Mouse (Mus musculus): ENCODE measurements at regions not wholly inside any gene's neighbourhood (a gene's known extent, or its start where the extent isn't known, plus 50 kb on each side); places are given as distances from the start of the nearest gene placed in this dataset.
A peak's percentile ranks its signal among the peaks of the same experiment; 100 is the strongest.

DNA sequence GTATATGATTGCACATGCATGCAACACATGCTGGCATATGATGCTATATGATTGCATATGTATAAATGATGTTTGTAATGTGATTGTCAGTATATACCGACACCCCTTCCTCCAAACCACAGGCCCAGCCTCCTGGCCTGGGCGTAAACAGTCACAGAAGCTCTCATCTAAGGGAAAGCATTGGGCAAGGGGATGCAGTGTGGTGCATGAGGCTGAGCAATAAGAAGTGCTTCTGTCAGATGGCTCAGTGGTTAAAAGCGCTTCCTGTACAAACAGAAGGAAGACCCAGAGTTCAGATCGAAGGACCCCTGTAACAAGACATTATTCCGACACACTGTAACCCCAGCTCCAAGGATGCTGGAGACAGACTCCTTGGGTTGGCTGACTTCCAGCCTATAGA lies 175.0 kb upstream of the Prok2 start:
- no peak for DNase-seq (ENCODE audit: low spot score in 2 of 2)

DNA sequence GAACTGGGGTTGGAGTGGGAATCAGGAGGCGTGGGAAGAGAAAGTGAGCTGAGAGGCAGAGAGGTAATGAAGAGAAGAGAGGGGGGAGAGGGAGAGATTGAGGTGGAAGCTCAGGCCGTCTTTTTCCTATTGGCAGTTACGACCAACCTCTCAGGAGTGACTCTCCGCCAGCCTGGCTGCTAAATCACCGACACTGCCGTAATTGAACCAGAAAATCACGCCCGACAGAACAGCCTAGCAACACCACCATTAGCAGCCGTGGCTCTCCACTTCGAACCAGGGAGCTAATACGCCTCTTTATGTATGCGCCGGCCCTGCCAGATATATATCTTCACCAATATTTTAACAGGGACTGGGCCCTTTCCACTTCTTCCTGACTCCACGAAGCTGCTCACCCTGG lies 173.5 kb upstream of the Prok2 start:
- DNase-seq (ENCODE audit: low spot score in 2 of 2): no peak

DNA sequence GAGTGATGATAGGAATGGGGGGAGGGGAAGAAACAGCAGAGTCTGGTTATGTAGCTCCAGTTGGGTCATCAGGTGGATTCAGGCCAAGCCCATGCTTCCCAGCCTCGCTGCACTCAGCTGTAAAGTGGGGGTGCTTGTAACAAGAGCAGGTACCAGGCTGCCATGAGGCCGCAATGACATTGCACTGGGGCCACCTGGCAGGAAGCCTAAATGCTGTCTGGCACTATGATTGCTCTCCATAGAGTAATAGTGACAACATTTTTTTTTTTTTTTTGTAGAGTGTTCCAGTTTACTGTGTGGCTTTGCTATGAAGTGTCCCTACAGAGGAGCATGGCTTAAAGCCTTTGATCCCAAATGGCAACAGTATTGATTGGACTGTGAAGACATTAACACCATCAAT lies 171.9 kb upstream of the Prok2 start:
- no peak for DNase-seq (ENCODE audit: low spot score in 2 of 2)

DNA sequence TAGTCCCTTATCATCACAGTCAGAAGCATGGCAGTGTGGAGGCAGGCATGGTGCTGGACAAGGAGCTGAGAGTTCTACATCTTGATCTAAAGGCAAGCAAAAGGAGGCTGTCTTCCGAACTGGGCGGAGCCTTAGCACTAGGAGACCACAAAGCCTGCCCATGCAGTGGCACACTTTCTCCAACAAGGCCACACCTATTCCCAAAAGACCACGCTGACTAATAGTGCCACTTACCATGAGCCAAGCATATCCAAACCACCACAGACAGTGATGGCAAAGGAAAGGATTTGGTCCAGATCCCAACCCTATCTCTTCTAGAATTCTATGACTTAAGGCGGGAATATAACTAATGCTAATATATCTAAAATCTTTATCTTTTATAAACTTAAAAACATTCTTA lies 169.4 kb upstream of the Prok2 start:
- no peak for DNase-seq (ENCODE audit: low spot score in 2 of 2)

DNA sequence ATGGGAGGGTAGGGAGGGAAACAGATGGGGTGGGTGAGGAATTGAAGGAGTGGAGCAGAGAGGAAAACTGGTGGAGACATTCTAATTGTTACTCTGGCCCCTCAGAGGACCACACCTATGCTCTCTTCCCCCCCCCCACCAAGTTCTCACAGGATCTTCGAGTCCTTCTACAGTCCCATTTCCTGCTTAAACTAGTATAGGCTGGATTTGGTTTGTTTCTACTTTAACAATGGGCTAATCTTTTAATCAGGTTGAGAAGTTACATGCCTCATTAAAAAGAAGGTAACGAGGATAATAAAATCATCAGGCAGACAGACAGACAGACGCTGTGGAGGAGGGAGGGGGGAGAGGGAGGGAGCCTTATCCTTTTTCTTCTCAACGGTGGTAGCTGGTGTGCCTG lies 167.7 kb upstream of the Prok2 start:
- no peak for DNase-seq (ENCODE audit: low spot score in 2 of 2)

DNA sequence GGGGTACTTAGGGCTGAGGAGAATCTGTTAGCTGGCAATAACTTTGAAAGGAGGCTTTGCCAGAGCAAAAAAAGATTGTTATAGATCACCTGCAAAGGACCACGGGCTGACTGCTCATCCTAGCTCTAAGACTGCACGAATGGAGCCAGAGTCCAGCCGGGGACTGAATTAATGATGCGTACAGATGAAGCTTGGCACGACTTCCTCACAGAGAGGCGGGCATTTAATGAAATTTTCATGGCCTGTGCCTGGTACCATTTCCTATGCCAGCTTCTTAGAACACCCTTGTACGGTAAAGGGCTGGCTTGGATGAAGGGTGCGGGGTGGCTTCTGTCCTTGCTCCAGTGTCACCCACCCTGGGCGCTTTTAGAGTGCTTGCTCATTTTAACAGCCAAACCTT lies 166.0 kb upstream of the Prok2 start:
- no peak for DNase-seq (ENCODE audit: low spot score in 2 of 2)

DNA sequence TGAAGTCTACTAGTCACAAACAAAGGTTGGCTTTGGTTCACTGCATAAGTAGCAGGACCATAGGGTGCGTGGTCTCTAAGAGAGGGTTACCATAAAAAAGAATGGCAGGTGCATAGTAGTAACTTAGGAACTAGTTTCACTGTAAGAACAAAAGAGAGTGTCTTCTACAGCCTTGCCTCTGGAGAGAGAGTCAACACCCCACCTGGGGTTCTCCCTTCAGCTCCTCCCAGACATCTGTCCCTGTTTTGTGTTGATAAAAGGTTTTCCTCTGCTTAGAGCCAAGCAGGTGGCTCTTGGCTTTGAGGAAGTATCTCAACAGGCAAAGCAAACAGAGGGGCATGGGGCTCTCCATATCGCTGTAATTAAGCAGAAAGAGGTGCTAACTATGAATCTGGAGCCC lies 165.6 kb upstream of the Prok2 start:
- DNase-seq (ENCODE audit: low spot score in 2 of 2): no peak

DNA sequence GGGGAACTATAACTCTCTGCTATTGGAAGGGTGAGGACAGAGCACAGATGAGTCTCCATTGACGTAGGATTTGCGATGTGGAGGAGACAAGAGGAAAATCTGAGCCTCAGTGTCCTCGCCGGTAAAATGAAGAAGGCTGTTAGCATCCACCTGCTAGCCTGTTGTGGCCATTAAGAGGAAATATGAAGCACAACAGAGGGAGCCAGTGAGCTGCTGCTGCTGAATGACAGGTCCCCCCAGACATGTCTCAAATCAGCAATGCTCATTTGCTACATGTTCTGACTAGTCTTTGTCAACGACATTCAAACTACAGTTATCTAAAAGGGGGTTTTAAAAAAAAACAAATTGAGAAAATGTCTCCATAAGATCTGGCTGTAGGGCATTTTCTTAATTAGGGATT lies 164.6 kb upstream of the Prok2 start:
- DNase-seq (ENCODE audit: low spot score in 2 of 2): no peak

DNA sequence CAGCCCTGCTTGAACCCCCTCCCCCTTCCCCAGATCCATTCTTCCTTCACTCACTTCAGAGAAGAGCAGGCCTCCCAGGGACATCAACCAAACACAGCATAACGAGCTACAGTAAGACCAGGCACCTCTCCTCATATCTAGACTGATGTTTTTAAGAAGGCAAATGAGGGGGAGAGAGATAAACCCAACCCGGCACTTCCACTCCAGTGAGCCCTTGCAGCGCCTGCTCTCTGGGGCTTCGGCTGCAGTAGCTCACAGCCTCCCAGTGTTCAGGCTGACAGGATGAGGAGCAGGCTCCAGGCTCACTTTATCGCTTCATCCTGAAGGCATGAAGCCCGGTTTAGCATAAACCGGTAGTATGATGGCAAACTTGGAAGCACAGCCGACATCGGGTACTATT lies 162.9 kb upstream of the Prok2 start:
- DNase-seq (ENCODE audit: low spot score in 2 of 2): no peak

DNA sequence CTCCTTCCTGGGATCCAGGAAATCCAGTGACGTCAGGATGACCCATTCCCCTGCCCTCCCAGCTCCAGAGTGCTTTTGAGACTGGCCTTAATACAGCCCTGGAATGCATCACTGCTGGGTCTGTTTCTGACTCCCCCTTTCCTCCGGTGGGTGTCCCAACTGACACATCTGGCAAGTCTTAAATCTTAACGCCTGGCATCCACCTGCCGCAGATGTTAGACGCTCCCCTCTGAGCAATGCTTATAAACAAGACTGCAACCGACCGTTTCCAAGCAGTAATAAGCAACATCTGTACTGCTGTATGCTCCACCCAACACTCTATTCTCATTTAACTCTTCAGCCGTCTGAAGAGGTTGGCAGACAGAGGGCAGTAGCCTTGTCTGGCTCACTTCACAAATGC lies 161.7 kb upstream of the Prok2 start:
- DNase-seq (ENCODE audit: low spot score in 2 of 2): no peak

DNA sequence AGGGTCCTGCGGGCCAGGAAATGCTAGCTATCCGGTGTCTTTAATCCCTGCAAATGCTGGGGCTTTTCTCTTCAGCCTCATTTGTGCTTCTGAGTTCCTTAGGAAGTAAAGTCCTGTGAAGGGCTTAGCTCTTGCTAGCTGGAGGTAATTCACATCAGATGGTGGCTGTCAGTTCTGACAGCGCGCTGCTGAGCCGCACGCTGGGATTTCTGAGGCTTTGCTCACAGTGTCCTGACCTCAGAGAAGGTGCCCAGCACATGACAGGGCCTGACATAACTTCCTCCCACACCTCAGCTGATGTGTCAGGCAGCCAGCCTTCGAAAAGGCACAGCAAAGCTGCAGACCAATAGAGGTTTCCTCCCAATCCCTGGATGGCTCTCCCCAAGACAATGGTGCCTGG lies 158.6 kb upstream of the Prok2 start:
- DNase-seq (ENCODE audit: low spot score in 2 of 2): no peak

DNA sequence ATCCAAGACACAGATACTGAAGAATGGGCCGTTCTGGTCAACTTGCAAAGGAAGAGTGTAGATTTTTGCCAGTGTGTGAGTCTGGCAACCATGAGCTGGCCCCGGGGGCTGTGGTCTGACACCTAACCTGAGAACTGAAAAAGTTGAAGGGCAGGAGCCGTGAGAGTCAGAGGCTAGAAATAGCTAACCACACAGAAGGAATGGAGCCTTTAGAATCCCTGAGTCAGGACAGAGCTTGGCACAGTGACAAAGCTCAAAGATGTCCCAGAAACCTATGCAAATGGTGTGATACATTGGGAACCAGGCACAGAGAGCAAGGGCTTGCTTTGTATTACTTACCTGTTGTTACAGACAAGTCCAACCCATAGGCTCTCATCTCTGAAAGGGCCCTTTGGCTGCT lies 157.9 kb upstream of the Prok2 start:
- no peak for DNase-seq (ENCODE audit: low spot score in 2 of 2)

DNA sequence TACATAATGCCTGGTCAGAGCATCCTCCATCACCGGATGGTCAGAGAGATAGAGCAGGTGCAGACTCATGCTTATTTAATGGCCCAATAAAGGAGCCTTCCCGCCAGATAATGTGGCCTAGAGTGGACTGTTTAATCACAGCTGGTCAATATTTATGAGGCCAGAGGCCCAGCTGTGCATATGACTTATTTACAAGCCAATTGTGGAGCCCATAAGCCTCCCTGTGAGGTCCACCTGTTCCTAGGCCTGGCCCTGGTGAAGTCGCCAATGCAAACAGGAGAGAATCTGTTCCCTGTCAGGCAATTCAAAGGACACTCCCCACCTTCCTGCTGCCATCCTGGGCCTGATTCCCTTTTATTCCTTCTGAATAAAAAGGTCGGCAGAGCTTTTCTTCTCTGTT lies 155.4 kb upstream of the Prok2 start:
- DNase-seq (ENCODE audit: low spot score in 2 of 2): no peak

DNA sequence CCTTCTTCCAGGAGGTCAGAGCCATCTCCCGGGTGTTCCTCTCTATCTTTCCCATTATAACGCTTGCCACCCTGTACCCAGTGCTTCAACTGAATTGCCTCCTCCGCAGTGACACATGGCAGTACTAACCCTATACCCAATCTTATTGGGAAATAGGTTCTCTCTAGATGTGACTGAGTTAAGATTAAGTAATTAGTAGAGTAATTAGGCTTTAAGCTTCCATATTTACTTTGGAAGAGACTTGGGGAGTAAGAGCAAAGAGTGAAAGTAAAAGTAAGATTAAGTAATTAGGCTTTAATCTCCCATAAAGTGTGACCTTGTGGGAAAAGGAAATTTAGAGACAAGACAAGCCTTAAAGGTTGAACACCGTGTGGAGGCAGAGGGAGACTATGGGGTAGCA lies 148.7 kb upstream of the Prok2 start:
- DNase-seq (ENCODE audit: low spot score in 2 of 2): no peak

DNA sequence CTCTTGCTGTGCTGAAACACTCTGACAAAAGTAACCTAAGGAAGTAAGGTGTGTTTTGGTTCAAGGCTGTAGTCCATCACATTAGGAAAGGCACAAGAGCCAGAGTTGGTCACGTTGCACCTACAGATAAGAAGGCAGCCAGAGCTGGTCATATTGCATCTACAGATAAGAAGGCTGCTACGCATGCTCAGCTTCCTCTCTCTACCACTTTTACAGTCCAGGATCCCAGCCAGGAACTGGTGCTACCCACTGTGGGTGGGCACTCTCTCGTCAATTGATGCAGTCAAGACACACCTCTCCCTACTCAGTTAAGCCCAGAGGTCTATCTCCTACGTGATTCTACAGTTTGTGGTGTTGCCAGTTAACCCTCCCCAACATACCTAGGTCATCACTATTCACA lies 147.8 kb upstream of the Prok2 start:
- DNase-seq (ENCODE audit: low spot score in 2 of 2): no peak

DNA sequence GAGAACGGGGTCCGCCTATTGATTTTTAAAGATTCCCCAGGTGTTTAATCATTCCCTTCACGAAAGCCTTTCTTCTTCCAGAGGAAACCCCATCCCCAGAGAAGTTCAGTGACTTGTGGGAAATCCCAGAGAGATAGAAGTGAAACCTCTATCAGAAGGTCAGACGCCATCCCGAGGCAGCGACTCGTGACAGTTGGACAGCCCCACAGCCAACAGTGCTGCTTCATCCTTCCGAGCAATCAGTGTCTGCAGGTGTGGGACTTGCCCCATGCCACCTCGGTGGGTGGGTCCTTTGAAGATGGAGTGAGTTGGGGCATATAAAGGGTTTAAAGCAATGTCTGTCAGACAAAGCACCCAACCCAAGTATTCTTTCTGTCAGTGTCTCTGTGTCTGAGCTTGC lies 139.9 kb upstream of the Prok2 start:
- no peak for DNase-seq (ENCODE audit: low spot score in 2 of 2)

DNA sequence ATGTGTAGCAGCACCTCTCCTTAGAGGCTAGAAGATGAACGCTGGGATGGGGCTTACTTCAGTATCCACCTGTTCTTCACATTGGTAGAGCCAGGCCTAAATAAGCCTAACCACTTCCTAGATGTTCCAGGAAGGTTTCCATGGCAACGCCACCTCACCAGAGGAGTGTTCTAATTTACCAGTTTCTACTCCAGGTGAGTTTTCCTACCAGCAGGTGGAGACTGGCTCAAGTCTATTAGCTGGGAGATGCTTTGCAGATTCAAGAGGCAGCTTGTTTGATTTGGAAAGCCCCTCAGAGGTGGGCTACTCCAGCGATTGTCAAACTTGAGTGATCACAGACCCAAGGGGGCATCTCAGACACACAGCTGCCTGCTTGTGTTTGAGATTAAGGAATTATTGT lies 138.8 kb upstream of the Prok2 start:
- peak; percentile 26 to 46 for DNase-seq (ENCODE audit: low spot score in 2 of 2)

DNA sequence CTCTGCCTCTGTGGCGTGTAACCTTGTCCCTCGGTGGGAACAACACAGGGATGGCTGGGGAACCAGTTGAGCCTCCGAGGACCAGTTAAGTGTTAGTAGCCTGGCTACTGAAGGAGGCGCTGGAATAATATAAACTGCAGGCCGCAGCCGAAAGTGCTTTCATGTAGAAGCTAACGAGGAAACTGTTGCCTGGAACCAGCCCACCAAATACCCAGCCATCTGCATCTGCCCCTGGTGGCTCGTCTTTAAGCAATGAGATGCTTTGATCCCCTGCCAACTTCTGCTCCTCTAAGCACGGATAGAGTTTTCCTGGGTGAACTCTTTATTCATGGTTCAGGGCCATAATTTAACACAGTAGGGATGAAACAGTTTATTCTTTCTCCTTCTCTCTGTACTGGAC lies 137.2 kb upstream of the Prok2 start:
- DNase-seq (ENCODE audit: low spot score in 2 of 2): no peak

DNA sequence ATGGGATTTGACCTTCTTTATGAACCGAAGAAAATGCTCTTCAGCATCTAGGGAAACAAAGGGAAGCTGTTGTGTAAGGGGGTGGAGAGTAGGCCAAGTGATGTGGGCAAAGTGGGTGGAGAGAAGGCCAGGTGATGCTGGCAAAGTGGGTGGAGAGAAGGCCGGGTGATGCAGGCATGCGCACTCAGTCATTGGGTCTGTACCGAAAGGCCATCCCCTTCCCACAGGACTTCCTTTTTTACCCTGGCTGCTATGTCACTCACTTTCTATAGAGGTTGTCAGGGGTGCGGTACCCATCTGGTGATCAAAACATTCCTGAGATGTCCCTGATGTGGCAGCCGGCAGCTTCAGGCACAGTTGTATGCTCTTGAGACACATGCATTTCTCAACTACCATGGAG lies 131.2 kb upstream of the Prok2 start:
- DNase-seq (ENCODE audit: low spot score in 2 of 2): no peak

DNA sequence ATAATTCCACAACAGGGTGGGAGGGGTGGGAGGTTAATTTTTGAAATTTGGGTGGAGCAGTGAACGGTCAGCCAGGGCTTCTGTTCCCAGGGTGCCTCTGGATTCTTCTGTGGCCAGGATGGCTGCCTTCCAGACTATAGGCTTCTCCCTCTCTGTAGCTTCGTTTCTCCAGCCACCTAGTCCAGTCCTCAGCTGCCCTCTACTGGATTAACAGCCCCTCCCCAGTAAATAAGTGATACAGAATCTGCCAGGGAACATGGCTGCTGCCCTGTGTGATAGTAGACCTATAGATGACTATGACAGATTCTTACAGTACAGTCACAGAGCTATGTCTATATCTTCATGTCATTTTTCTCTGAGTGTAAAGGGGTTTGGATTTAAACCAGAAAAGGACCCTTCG lies 127.5 kb upstream of the Prok2 start:
- DNase-seq (ENCODE audit: low spot score in 2 of 2): no peak

DNA sequence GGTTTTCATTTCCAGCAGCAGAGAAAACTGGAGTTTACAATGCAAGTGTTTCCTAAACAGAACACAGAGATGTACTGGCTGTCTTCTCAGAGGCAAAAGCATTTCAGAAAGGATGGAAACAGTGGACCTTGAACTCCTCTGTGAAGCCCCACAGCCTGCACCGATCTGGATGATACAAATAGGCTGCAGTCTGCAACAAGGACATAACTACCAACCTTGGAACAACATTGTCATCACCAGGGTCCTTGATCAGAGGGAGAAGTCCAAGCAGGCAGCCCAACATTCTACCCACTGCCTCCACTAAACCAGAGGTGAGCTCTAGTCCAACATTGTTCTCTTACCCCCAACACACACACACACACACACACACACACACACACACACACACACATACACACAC lies 124.5 kb upstream of the Prok2 start:
- DNase-seq (ENCODE audit: low spot score in 2 of 2): no peak

DNA sequence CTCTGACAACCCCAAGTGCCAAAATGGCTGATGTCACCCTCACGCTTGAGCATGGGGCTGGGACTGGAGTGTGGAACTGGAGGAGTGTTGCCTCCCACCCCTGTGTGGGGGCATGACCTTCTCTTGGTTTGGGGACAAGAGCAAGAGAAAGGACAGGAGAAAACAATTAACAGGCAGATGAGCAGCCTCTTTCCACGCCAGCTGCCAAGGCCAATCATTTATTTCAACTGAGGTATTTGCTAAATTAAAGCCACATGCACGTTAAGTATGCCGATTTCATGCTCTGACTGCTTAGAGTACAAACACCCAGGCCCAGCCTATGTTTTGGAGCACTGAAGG lies 119.3 kb upstream of the Prok2 start:
- no peak for DNase-seq (ENCODE audit: low spot score in 2 of 2)

DNA sequence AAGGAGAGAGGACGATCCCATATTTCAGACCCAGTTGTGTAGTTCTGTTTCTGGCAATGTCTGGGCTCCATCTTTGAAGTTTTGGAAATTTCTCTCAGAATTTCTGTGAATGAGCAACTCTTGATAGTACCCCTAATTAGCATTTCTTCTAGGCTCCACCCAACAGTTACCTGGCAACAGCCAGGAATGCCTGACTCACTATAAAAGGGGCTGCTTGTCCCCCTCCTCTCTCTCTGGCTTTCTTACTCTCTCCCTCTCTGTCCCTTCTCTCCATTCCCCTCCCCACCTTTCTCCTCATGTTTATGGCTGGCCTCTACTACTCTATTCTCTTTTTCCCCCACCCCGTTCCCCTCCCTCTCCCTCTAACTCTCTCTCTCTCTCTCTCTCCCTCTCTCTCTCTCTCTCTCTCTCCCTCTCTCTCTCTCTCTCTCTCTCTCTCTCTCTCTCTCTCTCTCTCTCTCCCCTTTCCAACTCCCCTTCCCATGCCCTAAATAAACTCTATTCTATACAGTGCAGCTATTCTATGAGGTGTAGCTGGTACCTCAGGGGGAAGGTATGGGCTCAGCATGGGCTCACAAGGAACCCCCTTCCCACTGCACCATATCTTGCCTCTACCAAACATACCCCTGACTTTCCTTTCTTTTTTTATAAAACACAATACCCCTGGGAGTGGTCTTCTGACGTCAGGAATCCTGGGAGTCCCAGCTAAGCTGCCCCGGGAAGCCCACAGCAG lies 118.7 kb upstream of the Prok2 start:
- no peak for DNase-seq (ENCODE audit: low spot score in 2 of 2)

DNA sequence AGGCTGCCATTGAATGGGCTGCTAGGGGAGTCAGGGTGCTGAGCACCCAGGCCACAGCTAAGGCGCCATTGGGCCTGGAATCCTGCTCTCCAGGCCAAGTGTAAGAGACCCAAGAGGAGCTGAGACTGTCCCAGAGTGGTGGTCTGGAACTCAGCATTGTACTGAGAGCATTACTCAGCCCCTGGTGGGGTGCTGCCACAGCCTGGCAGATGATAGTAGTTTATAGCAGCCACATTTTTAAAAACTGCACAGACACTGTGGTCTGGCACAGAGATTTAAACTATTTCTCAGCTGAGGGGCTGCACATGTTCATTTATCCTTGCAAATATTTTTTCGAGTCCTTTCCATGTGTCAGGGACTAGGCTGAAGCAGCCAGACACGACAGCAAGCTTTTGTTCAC lies 117.3 kb upstream of the Prok2 start:
- DNase-seq (ENCODE audit: low spot score in 2 of 2): no peak

DNA sequence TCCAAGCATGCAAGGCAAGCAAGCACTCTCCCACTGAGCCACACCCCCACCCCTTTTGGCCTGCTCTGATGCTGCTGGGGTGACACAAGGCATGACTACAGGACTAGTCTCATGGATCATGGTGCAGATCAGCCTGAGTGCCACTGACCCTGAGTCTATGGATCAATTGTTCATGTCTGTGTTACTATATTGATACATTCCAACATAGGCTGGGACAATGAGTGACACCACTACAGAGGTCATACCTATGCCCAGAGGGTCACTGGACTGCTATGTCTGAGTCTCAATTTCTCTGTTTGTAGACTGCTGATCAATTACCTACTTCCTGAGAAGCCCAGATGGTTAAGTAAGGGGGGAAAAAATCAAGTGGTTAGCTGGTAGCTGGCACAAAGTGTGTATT lies 116.5 kb upstream of the Prok2 start:
- DNase-seq (ENCODE audit: low spot score in 2 of 2): no peak
